Mouse (Mus musculus): Measurements from ENCODE around the gene Ccdc93.

Gene Ccdc93

DNA sequence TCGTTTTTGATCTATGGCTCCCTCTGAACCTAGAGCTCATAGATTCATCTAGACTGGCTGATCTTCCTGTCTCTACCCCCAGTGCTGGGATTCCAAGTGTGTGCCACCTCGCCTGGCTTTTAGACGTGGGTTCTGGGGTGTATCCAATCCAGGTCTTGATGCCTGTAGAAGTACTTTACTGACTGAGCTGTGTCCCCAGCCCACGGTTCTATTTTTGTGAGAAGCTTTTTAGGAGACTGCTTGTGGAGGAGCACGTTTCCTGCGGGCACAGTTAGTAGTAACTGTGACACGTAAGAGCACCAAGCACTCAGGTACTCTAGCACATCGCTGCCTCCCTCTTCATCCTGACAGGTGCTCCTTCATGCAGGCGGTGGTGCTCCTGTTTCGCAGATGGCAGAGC is 16.4 kb downstream of the Ccdc93 start:
- DNase-seq (ENCODE audit: low spot score in 2 of 2) = peak in 1 of 2 experiments; percentile 38

DNA sequence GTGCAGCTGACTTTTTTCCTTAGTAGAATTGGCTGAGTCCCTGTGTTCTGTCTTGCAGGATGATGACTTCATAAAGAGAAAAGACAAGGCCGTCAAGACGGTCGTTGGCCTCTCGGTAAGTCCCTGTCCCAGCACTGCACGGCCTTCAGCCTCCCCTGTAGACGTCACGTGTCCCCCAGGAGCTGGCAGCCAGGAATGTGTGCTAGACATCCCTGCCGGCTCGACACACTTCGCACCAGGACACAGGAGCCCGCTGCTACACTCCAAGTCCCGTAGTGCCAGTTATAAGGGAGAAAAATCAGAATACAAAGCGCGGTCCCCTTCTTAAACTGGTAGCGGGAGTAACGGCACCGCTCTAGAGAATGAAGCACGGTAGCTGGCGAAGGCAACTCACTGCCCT is 17.3 kb downstream of the Ccdc93 start:
- DNase-seq (ENCODE audit: low spot score in 2 of 2) = no peak

DNA sequence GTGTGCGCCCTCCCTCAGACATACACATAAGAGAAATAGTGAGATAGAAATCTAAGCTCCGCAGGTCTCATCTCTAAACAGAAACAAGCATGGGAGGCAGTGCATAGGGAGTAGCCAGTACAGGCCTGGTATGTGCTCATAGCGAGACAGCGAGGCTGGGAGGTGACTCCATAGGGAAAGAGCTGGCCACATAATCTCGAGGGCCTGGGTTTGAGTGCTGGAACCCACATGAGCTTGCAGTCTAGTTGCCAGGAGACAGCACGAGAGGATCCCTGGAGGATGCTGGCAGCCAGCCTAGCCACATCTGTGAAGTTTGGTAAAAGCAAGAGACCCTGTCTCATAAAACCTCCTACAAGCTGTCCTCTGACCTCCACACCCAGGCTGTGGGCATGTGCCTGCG is 20.2 kb downstream of the Ccdc93 start:
- DNase-seq (ENCODE audit: low spot score in 2 of 2) = peak; percentile 44 to 47

DNA sequence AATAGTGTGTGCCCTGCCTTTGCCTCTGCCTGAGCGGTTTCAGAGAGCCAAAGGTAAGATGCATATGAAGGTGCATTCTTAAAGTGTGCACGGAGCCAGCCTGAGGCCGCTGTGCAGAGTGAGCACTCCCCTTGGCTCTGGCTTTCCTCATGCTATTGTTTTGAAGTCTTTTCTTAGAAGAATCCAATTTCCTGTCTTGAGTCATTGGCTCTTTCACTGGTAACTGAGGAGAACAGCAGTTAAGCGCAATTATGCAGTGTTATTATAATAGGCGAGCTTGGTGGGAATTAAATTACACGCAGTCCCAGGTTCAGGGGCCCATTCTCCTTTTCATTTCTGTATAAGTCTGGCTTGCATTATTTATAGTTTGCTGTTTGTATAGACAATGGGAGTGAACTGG is 21.6 kb downstream of the Ccdc93 start:
- DNase-seq (ENCODE audit: low spot score in 2 of 2) = no peak

DNA sequence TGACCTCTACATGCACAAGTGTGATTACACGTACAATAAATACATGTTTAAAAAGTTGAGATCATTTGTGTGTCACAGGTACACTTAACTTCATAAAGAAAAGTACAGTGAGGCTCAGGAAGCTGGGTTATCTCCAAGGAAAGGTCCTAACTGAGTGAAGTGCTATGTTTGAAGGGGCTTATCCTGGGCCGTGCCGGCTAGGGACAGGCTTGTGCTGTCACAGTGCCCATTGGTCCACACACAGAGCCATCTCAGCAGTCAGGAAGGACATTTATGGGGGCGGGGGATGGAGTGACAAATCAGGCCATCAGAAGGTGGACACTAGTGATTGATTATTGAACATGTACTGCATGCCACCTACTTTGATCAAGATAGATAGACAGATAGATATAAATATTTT is 22.2 kb downstream of the Ccdc93 start:
- no peak for DNase-seq (ENCODE audit: low spot score in 2 of 2)

DNA sequence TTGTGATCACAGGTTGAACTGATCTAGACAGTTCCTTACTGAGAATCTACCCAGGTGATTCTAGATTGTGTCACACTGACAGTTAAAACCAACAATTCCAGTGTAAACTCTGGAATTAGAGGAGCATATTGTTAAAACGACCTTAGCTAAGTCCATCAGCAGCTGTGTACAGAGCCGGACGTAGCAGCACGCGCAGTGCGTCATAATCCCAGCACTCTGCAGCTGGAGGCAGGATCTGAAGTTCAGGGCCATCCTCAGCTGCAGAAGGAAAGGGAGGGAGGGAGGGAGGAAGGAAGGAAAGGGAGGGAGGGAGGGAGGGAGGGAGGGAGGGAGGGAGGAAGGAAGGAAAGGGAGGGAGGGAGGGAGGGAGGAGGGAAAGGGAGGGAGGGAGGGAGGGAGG is 24.1 kb downstream of the Ccdc93 start:
- no peak for DNase-seq (ENCODE audit: low spot score in 2 of 2)

DNA sequence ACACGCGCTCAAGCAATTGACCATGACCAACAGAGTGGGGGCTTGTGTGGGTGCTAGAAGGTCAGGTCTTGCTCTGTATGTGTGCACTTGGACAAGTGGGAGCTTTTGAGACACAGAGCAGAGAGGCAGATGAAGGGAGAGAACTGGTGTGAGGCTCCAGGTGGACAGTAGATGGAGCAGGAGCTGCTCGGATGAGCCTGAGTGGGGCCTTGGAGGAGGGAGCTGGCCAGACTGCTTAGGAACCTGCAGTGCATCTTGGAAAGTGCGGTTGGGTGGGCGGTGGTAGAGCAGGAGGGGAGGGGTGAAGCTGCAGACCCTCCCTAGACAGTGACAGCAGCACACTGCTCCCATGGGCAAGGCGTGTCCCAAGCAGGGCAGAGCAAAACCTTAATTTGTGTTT is 29.2 kb downstream of the Ccdc93 start:
- peak; percentile 54 to 55 for DNase-seq (ENCODE audit: low spot score in 2 of 2)

DNA sequence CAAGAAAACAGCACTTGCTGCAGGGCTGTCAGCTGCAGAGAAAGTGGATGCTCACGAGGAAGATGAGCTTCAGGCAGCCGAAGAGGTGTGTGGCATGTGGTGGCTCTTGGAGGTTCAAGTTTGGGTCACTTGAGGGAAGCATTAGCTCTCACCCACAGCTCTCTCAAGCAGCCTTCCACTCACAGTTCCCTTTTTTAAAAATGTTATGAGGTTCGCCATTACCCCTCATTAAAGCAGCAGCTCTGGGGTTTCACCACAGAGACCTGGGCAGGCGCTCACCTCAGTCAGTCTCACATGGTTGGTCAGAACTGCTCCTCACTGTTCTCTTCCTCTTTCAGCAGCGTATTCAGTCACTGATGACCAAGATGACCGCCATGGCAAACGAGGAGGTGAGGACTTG is 31.0 kb downstream of the Ccdc93 start:
- no peak for DNase-seq (ENCODE audit: low spot score in 2 of 2)

DNA sequence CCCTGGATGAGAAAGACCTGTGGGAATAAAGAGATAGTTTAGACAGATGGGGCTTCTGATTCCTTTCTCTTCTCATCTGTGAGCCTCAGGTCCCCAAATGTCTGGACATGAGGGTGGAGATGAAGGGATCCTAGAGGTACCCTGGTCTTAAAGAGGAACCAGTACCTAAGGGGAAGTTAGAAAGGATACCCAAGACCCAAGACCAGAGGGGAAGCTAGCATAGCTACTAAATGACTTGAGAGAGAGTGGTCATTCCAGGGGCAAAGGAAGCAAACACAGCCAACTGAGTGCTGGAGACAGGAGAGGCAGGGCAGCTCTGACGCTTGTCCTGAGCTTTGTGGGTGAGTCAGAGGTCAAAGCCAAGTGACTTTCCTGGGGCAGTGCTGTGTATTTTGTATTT is 31.8 kb downstream of the Ccdc93 start:
- DNase-seq (ENCODE audit: low spot score in 2 of 2) = no peak

DNA sequence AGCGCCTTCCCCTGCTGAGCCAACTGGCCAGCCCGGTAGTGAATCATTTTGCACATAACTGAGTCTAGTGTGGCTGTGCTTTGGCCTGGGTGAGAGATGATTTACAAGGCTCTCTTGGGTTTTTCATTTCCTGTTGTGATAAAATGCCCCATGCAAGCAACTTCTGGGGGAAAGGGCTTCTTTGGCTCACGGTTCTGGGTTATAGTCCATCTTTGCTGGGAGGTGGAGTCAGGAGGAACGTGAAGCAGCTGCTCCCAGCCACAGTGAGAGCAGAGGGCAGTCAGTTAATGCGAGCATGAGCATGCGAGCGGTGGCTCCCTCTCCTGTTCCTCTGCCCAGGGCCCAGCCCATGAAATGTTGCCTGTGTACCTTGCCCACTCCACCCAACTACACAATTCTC is 33.0 kb downstream of the Ccdc93 start:
- DNase-seq (ENCODE audit: low spot score in 2 of 2) = no peak

DNA sequence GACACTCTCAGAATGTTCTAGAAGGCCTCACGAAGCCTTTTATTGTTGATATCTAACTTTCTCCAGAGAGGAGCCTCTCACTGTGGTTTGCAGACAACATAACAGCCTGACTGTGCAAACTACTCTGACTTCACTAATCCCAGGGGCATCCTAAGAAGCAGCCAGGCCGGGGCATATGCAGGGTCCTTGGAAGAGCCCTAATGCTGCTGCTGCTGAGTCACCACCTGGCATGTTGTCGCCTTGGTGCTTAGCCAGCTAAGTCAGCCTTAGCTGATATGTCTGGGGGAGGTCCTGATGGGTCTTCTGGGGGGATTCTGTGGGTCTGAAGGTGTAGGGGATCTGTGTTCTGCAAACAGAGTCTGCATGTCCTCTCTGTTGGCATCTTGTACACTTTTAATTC is 35.4 kb downstream of the Ccdc93 start:
- no peak for DNase-seq (ENCODE audit: low spot score in 2 of 2)

DNA sequence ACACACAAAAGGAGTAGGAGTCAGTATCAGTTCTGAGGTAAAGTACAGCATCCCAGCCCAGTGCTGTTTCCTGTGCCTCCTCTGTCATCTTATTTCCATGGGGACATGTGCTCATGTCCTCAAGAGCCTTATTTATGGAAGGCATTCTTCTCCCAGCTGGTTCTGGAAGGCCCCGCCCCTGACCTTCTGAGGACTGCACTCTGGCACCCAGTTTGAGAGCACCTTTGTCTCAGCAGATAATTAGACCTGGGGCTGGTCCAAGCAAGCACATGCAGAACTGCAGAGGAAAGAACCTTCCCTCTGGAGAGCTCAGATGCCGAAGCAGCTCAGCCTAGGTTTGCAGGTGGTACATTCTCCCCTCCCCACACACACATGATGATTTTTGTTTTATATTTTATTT is 37.4 kb downstream of the Ccdc93 start:
- DNase-seq (ENCODE audit: low spot score in 2 of 2) = no peak

DNA sequence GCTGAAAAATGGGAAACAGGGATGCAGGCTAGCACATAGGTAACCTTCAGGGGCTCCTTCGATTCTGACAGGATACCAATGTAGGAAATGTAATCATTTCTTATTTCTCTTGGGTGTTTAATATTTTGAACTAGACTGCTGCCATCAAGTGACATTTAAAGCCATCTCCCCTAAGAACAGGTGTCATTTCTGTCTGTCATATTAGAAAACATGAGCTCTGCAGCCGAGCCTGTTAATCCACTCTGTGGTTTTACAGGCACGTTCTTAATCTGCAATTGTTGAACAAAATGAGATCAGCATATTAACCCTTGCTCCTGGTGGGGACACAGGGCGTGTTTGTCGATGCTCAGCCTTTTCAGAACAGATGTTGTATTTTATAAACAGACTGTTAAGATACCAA is 40.7 kb downstream of the Ccdc93 start:
- DNase-seq (ENCODE audit: low spot score in 2 of 2) = no peak

DNA sequence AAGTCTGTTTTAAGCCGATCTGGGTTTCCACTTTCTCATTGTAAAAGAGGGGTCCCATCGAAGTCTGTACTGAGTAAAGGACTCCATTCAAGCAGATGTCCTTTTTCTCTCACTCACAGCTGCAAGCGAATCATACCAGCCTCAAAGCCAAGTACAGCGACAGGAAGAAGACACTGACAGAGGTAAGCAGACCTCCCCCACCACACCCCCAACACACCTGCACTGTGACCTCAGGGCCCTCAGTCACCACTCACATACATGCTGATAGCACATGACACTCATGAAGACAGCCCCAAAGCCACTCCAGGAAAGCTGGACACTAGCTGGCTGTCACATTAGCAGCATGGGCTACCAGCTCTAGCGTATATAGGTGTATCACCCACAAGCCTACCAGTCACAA is 46.9 kb downstream of the Ccdc93 start:
- DNase-seq (ENCODE audit: low spot score in 2 of 2) = no peak

DNA sequence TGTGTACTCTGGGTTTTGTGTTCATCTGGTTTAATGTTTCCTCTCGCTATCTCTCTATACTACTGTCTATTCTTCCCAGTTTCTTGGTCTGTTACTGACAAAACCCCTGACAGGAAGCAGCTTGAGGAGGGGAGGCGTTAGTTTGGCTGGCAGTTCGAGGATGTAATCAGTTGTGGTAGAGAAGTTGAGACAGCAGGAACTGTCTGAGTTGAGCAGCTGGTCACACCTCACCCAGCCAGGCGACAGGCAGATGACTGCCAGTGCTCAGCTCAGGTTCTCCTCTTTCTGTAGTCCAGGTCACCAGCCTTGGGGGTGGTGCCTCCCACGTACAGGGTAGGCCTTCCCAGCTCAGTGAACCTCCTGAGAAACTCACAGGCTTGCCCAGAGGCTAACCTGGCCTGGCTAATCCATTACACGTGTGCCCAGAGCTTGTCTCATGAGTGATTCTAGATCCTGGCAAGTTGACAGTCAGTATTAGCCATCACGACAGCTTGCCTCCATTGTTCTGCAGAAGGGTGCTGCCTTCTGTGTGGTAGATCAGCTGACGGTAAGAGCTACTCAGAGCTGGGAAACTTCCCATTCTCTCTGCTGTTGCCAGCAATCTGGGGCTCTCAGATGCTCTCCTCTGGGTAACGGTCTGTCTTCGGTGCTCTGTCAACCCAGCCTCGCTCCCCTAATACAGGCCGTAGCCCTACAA is 47.6 kb downstream of the Ccdc93 start:
- DNase-seq (ENCODE audit: low spot score in 2 of 2) = peak; percentile 54 to 64

DNA sequence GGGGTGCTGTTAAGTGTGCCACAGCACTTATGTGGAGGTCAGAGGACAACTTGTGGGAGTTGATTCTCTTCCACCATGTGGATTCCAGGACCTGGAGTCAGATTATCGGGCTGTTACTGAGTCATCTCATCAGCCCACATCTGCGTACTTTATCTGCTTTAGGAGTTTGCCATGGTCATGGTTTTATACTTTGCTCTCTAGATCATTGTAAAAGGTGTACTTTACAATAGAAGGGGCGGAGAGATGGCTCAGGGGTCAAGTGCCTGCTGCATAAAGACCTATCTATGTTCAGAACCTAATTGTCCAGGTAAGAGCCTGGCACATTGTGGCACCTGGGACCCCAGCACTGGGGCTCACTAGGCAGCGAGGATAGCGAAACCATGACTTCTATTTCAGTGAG is 48.6 kb downstream of the Ccdc93 start:
- DNase-seq (ENCODE audit: low spot score in 2 of 2) = no peak

DNA sequence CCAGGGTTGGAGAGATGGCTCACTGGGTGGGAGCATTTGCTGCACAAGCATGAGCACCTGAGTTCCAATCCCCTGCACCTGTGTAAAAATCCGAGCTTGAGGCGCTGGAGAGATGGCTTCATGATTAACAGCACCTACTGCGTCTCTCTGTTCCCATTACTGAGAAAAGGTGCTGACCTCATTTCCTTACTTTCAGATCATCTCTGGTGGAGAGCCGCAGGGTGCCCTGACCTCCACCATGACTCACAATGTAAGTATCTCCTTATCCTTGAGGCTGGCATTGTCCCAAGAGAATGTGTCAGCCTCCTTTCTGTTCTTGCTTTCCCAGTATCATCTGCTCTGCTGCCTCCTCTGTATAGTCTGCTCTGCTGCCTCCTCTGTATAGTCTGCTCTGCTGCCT is 52.2 kb downstream of the Ccdc93 start:
- no peak for DNase-seq (ENCODE audit: low spot score in 2 of 2)

DNA sequence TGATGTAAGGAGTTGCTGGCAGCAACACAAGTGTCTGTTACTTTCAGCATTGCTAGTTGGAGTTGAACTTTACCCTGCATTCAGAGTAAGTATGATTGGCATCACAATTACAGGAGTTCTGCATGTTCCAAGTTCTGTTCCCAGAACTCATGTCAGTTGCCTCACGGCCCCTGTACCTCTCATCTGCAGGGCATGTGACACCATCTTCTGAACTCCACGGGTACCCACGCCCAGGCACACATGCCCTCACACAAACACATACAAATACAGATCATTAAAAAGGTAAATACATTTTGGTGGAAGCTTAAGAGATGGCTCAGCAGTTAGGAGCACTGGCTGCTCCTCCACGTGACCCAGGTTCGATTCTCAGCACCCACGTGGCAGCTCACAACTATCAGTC is 56.0 kb downstream of the Ccdc93 start:
- DNase-seq (ENCODE audit: low spot score in 2 of 2) = no peak

DNA sequence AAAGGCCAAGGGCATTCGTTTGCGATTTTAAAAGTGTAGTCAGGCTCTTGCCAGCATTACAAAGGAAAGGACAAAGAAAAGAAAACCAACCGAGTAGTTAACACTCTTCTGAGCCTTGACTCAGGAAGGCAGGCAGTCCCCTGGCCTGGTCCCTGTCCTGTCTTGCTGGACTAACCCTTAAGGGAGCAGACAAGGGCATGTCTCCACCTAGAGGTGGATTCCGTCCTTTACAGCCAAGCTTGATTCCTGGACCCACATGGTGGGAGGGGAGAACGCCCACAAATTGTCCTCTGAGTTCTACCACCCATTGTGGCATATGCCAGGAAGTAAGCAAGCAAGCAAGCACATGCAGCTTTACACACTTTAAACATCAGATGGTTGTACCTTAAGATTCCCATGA is 59.4 kb downstream of the Ccdc93 start:
- peak in 1 of 2 experiments; percentile 37 for DNase-seq (ENCODE audit: low spot score in 2 of 2)

DNA sequence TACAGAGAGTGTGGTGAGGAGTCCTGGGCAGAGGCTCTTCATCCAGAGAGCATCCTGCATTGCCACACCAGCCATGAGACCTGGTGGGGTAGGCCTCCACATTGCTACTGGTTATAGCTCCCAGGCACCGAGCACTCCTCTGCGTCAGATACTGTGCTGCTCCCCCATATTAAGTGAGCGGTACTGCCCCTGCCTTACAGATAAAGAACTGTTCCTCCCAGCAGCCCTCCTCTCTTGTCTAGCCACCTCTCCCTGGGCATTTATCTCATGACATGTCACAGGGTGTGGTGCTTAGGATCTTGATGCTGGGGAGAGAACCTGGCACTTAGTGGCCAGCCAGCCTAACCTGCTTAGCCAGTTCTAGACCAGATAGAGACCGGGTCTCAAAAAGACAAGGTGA is 66.2 kb downstream of the Ccdc93 start:
- DNase-seq (ENCODE audit: low spot score in 2 of 2) = no peak

DNA sequence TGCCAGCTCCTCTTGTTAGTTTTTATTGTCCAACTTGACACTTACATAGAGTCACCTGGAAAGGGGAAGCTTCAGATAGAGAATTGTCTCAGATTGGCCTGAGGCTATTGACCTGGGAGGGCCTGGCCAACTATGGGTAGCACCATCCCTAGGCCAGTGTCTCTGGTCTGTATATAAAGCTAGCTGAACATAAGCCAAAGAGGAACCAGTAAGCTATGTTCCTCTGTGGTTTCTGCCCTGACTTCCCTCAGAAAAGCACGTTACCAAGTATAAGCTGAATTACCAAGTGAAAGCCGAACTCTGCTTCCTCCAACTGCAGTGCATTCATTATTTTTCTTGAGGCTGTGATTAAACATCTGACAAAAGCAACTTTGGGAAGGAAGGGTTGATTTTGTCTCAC is 77.9 kb downstream of the Ccdc93 start:
- no peak for DNase-seq (ENCODE audit: low spot score in 2 of 2)

DNA sequence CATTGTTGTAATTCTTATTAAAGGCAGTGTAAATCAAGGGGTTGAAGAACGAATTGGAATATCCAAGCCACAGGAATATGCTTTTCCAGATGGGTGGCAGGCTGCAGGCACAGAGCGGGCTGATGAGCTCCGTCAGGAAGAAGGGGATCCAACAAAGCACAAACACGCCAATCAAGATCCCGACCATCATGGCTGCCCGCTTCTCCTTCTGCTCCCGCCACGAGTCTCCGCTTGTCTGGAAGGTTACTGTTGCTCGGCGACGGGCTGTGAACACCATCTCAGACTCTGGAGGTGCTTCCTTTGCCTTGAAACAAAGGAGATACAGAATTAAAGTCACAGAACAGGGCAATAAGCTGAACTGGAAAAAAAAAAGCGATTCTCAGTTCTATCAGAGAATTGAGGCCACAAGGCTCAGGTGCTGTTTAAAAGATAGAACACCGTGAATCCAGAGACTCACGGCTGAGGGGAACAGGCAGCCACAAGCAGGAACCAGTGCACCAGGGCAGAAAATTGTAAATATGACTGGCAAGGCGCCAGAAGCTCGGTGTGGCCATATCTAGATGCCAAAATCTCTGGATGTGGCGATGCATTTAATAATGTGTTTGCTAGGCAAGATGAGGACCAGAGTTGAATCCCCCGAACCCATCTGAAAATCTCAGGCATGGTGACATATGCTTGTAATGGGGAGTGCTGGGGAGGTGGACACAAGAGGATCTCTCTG is 79.7 kb downstream of the Ccdc93 start:
- no peak for DNase-seq (ENCODE audit: low spot score in 2 of 2)

DNA sequence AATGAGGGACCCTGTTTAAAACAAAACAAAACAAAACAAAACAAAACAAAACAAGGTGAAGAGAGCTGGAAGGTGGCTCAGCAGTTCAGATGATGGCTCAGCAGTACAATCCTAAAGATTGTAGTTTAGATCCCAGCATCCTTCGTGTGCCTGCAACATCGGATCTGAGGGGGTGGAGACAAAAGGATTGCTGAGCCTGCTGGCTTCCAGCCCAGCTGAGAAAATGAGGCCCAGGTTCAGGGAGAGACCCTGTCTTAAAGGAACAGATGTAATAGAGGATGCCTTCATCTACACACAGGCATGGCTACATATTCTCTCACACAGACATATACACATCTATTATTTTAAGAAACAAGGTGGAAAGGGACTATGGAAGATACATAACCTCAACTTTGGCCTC is 80.3 kb downstream of the Ccdc93 start:
- no peak for DNase-seq (ENCODE audit: low spot score in 2 of 2)

DNA sequence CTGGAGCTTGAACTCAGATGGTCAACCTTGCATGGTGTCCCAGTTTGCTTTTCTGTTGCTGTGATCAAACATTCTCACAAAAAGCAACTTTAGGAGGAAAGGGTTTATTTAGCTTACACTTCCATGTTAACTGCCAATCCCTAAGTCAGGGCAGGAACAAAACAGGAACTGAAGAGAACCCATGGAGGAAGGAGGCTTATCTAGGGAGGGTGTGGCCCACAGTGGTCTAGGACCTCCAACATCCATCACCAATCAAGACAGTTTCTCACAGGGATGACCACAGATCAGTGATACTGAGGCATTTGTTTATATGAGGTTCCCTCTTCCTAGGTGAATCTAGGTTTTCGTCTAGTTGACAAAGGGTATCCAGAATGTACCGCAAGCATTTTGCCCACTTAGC is 81.1 kb downstream of the Ccdc93 start:
- no peak for DNase-seq (ENCODE audit: low spot score in 2 of 2)
